Mouse (Mus musculus) T-helper 2 cell (primary cell): ENCODE measurements around the gene Glyctk.

Experiments
- in situ Hi-C: fragments of 300-600 bp; cut with MboI, MseI; formaldehyde crosslinking; loops from one replicate; pipeline ENCODE4 v1.15.1; 2025; ENCODE audit warnings: high pct_unique_total_duplicates

Gene Glyctk

GRCm38 (mm10) chr9:106147851-106148431, 10.0 kb downstream of the Glyctk start:
- in situ Hi-C loops = no loop called here

GRCm38 (mm10) chr9:106147281-106147680, 10.7 kb downstream of the Glyctk start:
- in situ Hi-C loops = no loop called here

- in situ Hi-C loops = no loop called here
Observed at GRCm38 (mm10) chr9:106145582-106145981, 12.4 kb downstream of the Glyctk start.

GRCm38 (mm10) chr9:106144176-106144575, 13.8 kb downstream of the Glyctk start:
- in situ Hi-C loops = no loop called here

- in situ Hi-C loops = no loop called here
Observed at GRCm38 (mm10) chr9:106141955-106142354, 16.0 kb downstream of the Glyctk start.

- in situ Hi-C loops = no loop called here
Observed at GRCm38 (mm10) chr9:106139763-106140162, 18.2 kb downstream of the Glyctk start.

GRCm38 (mm10) chr9:106137671-106138216, 20.2 kb downstream of the Glyctk start:
- in situ Hi-C loops = no loop called here

GRCm38 (mm10) chr9:106130250-106130649, 27.7 kb downstream of the Glyctk start:
- in situ Hi-C loops = no loop called here

- in situ Hi-C loops = no loop called here
Observed at GRCm38 (mm10) chr9:106129072-106129471, 28.9 kb downstream of the Glyctk start.

- in situ Hi-C loops = no loop called here
Observed at GRCm38 (mm10) chr9:106126786-106127251, 31.1 kb downstream of the Glyctk start.

GRCm38 (mm10) chr9:106123599-106123998, 34.3 kb downstream of the Glyctk start:
- in situ Hi-C loops = no loop called here

GRCm38 (mm10) chr9:106119075-106119474, 38.9 kb downstream of the Glyctk start:
- in situ Hi-C loops = loop anchor here (10.0 kb wide), 1 partner anchor 486 kb away; no protein-coding TSS in a partner anchor

- in situ Hi-C loops = loop anchor here (10.0 kb wide), 1 partner anchor 489 kb away; no protein-coding TSS in a partner anchor
Observed at GRCm38 (mm10) chr9:106115801-106116424, 42.0 kb downstream of the Glyctk start.

GRCm38 (mm10) chr9:106112770-106113423, 45.0 kb downstream of the Glyctk start:
- in situ Hi-C loops = loop anchor here (10.0 kb wide), 1 partner anchor 492 kb away; no protein-coding TSS in a partner anchor

GRCm38 (mm10) chr9:106106241-106106640, 51.7 kb downstream of the Glyctk start:
- in situ Hi-C loops = no loop called here

GRCm38 (mm10) chr9:106104401-106104800, 53.5 kb downstream of the Glyctk start:
- in situ Hi-C loops = no loop called here
